Mouse (Mus musculus): ENCODE measurements at regions not wholly inside any gene's neighbourhood (a gene's known extent, or its start where the extent isn't known, plus 50 kb on each side); places are given as distances from the start of the nearest gene placed in this dataset.

DNA sequence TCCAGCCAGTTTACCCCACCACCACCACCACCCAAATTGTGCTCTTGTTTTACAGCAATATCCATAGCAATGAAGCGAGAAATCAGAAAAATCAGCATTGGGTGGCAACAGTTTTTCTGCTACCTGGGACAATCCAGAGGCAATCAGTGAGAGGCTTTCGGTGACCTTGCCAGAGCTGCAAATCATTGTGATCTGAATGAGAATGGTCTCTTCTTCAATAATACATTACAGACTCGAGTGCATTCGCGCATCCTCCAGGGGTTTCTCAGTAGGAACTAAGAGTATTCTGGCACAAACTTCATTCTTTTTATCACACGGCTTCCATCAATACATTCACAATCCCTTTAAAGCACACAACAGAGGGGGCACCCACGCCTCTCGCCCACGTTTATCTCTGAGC, 91.2 kb downstream of the Srek1 start:
- DNase-seq (ENCODE audit: low spot score), result no peak

DNA sequence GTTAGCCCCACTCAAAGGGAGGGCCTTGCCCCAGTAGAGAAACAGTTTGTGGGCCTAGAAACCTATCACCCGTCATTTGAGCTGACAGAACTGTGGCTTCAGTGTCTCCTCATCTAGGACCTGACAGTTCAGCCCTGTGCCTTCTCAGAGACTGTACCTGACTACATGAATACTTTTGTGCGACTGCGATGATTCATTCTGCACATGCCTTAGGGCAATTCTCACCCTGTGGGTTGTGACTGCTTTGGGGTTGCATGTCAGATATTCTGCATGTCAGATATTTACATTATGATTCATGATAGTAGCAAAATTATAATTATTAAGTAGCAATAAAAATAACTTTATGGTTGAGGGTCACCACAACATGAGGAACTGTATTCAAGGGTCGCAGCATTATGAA, 93.7 kb downstream of the Srek1 start:
- no peak for DNase-seq (ENCODE audit: low spot score)

DNA sequence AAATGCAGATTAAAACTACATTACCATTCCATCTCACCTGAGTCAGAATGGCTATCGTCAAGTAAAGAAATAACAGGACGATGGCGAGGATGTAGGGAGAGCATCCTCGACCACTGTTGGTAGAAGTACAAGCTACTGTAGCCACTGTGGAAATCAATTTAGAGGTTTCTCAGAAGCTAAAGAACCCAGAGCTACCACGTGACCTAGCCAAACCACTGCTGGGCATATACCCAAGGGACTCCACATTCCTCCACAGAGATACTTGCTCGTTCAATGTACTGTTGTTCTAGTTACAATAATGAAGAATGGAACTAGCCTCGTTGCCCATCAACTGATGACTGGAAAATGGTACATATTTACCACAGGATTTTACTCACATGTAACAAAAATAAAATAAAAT, 94.4 kb downstream of the Srek1 start:
- no peak for DNase-seq (ENCODE audit: low spot score)

DNA sequence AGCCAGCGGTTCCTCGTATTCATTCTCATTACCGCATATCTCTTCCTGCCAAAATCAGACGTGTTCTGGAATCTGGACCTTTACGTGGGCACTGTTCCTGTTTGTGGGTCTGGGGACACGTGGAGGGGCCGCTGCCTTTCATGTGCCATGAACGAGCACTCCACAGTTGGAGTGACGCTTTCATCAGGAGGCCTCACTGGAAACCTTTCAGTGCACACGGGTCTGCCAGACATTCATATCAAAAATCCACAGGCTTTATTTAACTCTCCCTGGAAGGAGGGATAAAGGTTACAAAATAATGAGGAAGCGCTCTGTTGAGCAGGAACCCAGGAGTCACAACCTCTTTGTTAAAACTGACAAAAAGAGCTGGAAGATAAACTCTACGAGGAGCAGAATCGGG, 97.6 kb downstream of the Srek1 start:
- no peak for DNase-seq (ENCODE audit: low spot score)

DNA sequence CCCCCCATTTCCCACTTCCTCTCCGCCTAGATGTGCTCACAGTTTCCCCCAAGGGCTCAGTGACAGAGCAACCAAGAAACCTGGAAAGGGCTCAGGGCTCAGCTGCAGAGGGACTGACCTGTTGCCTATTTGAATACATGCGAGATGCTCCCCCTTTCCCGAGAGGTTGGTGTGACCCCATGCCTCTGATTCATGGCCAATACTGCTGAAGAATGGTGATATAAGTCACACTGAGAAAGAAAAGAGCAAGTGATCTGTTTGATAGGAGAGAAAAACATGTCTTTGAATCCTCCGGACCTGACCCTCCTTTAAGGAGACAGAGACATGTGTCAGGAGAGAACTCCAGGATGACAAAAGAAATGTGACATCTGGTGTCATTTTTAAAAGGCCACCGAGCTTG, 98.2 kb downstream of the Srek1 start:
- no peak for DNase-seq (ENCODE audit: low spot score)

DNA sequence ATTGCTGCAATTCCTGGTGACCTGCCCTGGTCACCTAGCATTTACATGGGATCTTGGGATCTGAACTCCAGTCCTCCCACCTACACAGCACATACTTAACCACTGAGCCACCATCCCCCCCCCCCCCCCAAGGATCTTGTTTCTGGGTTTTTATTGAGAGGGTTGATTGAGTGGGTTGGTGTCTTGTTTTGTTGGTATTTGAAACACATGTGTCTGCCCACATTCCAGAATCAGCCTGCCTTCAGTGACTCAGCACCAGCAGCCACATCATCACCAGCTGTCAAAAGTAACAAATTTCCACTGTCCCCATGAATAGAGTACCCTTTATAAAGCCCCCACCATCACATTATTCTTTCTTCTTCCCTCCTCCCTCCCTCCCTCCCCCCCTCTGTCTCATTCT, 103.8 kb downstream of the Srek1 start:
- no peak for DNase-seq (ENCODE audit: low spot score)

DNA sequence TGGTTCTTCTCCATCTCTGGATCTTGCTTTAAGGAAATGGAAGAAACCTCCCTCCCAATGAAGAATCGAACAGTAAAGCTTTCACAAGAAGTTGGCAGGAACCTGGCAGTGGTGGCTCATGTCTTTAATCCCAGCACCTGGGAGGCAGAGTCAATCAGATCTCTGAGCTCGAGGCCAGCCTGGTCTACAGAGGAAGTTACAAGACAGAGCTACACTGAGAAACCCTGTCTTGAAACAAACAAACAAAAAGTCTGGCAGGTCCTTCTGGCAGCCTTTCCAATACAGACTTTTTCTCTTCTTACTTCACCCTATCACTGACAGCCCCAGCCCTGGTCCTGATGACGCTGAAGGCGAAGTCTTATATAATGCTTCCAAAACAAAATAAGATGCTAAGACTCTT, 104.6 kb downstream of the Srek1 start:
- DNase-seq (ENCODE audit: low spot score), result no peak

DNA sequence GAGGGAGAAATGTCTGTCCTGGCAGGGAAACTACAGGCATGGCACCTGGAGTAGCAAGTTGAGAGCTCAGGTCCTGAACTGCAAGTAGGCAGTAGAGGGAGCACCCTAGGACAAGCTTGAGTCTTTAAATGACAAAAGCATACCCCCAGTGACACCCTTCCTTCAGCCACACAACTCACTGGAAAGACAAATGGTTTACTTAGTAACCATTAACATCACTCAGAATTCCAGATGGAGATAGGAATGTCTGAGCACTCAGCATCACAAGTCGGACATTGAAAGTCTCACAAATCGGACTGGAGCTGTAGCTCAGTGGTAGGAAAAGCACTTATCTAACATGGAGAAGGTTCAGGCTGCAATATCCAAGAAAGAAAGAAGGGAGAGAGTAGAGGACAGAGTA, 106.7 kb downstream of the Srek1 start:
- no peak for DNase-seq (ENCODE audit: low spot score)

DNA sequence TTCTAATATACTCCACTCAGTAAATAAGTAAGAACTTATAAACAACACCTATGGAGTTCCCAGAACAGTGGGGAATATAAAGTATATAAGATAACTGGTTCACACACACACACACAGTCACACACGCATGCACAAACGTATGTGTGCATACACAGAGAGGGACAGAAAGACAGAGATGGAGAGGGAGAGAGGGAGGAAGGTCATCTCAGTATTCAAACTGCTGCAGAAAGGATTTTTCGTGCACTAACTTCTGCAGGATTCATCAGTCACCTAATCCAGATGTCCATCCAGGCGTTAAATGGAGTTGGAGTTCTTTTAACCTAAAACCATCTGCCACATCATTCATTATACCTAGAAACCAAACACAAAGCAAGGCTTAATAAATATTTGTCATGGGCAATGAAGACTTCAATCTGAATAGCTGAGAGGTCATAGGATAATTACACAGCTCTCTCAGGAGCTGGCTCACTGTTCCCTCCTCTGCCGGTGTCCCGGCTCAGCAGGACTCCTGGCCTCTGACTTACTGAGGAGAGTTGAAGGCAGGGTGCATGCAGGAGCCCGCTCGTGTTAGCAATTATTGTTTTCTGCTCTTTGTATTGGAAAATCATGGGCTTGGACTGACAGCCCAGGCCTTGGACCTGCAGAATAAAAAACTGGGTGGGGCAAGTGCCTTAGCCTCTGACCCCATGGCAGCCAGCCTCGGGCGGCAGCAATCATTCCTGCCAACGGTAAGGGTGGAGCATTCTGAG, 114.0 kb downstream of the Srek1 start:
- no peak for DNase-seq (ENCODE audit: low spot score)

DNA sequence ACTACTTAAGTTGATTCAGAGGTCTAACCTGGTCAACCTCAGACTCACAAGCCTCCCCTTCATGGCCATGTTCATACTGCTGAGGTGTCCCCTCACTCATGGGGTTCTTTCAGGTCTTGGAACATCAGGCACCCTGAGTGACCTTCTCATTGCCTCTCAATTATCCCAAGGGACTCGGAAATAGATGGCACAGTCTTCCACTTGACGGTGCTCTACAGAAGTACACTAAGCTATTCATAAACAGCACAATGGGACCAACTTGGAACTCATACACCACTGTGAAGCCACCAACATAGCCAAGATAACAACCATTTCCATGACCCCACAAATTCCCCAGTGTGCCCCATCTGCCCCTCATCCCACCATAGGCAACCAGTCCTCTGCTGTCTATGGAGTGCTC, 118.4 kb downstream of the Srek1 start:
- no peak for DNase-seq (ENCODE audit: low spot score)

DNA sequence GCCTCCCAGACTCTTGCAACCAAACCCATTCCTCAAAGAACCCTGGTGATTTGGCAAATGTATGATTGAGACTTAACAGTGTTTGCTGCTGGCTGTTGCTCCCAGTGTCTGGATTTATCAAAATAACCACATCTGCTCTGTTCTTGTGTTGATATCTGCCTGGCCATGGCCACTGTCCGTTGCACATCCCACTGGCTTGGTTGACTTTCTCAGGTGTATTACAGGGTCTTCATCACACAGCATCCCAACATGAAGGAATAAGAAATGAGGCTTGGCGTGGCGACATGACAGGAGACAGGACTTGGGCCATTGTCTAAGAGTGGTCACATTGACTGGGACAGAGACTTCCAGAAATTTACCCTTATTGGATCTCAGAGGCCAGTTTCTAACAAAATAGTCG, 121.2 kb downstream of the Srek1 start:
- DNase-seq (ENCODE audit: low spot score), result no peak

DNA sequence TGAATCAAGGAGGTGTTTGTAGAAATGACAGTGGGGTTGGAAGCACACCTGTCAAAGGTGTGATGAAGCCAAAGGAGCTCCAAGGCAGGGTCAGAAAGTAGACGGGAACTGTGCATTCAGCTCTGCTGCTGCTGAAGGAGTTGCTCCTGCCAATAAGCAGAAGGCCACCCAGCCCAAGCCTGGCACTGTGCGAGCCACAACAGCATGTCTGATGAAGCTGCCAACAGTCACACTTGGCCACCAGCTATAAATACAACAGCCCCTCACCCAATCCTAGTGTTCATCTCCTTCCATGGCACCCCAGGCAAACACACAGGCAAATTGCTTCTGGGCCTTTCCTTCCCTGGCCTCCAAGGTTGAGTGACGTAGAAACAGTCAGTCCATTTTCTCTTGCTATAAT, 125.0 kb downstream of the Srek1 start:
- DNase-seq (ENCODE audit: low spot score), result no peak

DNA sequence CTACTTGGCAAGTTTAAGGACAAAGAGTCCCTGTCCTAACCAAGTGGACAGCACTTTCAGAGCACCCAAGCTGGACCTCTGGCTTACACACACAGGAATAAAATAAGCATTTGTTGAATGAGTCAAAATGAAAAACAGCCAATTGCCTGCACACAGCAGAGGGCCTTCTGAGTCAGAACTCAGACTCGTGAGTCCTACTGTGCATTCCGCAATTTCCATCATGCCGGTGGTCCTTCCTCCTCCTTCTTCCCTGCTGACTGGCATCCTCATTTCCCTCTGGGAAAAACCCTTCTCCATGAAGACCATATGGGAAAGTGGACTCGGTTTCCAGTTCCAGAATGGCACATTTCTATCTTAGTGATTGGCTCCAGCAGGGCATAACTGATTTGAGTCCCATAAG, 126.4 kb downstream of the Srek1 start:
- no peak for DNase-seq (ENCODE audit: low spot score)

DNA sequence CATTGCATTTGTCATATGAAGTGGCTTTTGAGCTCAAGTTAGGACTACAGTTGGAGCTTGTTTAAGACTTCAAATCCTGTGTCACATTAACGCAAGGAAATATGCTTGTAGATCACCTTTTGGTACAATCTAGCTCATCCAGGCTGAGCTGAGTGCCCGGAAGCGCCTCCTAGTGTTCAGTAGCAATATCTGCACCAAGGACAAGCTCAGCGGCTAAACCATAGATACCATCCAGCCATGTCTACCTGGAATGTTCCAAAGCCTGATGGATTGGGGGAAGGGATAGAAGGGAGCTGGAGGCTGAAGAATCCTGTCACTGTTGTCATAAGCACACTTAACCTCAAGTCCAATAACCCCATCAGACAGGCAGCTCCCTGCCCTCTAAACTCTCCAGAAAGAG, 128.4 kb downstream of the Srek1 start:
- DNase-seq (ENCODE audit: low spot score), result no peak

DNA sequence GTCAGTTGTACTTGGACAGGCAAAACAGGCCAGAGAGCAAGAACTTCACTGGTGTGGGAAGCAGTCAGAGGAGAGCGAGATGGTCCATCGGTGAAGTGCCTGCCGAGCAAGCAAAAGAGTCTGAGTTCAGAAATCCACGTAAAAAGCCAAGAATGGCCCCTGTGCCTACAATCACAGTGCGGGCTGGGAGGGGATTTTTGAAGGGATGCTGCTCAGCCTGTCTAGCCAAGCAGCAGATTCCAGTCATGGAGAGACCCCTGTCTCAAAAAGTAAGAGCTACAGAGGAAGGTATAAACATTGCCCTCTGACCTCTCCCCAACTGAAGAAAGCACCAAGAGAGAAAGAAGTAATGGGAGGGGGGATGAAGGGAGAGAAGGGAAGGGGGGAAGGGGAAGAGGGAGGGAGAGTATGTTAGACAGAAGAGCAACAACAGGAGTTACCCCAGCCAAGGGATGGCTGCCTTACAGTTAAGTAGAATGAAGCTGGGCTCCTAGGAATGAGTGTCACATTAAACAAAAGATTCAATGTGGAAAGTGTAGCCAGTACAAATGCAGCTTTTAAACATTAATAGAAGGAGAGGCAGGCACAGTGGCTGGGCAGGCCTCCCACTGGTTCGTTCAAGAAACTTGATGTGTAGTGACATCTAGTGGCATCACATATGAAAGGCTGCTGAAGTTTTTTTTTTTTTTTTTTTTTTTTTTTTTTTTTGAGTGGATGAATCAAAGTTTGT, 130.2 kb downstream of the Srek1 start:
- peak; percentile 63 for DNase-seq (ENCODE audit: low spot score)

DNA sequence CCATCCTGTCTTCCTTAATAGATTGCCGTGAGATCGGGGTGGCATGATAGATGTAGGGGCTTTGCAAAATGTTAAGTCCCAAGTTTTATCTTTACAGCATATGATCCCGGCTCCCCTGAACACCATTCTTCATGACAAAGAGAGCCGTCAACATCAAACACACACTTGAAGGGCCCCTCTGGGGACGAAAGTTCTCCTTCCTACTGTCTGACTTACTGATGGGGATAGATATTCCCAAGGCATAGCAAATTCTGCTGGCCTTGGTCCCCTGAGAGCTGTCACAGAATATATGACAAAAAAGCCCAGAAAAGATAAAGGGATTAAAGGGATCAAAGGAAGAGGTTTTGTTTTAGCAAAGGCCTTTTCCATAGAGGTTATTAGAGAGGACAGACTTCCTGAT, 130.9 kb downstream of the Srek1 start:
- DNase-seq (ENCODE audit: low spot score), result no peak

DNA sequence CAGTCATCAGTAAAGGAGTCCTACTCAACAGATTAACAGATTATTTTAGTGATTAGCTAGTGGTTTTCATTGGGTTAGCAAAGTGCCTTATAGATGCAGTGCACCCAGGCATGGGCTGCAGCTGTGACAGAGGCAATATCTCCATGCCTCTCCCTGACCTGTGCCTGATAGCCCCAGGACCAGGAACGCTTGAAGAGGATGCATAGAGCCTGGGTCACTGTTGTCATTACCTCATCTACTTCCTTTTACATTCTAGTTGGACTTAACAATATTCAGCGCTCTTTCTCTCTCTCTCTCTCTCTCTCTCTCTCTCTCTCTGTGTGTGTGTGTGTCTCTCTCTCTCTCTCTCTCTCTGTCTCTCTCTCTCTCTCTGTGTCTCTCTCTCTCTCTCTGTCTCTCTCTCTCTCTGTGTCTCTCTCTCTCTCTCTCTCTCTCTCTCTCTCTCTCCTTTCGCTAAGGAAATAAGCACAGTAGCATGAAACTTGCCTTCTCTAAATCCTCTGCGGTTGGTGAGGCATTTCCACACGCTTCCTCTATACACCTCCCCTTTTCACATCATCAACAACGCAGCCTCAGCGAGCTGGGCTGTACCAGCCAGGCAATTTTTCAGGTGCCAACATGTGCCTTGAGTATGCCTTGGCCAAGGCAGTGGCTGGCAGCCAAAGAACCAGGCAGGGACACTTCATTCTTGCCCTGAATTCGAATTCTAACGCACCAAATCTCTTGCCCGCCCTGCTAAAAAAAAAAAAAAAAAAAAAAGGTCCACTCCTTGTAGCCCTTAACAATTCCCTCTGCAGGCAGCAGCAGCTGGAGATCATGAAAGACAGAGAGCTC, 131.6 kb downstream of the Srek1 start:
- no peak for DNase-seq (ENCODE audit: low spot score)

DNA sequence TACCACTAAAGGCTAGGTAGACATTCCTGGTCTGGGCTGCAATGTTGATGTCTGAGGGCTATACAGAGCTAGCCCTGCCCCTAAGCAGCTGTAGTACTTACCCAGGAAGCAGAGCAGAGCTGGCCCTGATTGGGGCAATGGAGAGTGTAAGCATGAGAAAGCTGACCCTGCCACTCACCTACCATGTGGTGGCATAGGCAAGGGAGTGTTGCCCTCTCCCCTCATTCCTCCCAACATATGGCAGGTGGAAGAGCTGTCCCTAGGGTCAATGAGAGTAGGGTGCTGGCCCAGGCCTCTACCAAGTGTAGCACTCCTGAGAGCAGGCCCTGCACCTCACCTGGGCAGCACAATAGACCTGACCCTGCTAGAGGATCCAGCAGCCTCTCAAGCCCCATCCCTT, 136.4 kb downstream of the Srek1 start:
- DNase-seq (ENCODE audit: low spot score), result no peak

DNA sequence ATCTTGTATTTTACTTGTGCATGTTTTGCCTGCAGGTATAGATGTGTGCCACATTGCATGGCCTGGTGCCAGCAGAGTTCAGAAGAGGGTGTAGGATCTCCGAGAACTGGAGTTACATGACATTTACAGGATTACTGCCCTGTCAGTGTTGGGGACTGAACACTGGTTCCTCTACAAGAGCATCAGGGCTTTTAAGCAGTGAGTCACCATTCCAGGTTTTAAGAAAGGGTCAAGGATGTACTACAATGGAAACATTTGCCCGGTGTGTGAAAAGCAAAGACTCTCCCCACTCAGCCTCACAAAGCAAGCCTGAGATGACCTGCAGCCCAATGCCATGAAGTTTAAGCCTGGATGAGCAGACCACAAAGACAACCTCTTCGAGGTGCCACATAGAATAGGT, 137.0 kb downstream of the Srek1 start:
- no peak for DNase-seq (ENCODE audit: low spot score)

DNA sequence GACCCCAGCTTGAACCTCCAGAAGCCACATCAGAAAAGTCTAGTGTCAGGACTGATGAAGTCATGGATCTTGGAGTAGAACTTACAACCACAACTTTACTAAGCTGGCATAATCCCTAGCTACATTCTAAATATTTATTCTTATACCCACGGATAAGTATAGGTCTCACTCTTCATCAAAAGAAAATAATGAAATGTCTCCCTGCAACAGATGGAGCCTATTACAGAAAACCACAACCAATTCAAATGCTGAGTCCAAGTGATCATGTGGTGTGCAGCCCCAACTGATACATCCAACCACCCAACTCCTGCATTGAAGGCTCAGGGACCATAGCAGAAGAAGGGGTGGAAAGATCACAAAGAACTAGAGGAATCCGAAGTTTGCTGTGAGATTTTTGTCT, 137.8 kb downstream of the Srek1 start:
- no peak for DNase-seq (ENCODE audit: low spot score)

DNA sequence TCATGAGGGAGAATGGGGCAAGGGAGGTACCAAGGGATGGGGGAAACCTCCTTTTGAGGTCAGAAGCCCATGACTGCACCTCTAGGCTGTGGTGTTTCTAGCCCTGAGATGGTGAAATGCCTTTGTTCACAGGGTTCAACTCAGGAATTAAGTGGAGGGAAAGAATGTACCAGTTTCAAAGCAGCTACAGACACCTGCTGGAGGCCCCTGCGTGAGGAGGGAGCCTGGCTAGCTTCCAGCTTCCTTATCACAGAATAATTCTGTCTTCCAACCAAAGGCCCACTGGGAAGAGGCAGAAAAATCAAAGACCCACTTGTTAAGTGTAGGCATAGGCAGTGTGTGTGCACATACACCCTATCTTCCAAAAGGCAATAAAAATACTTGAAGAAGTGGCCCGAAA, 150.6 kb downstream of the Srek1 start:
- DNase-seq (ENCODE audit: low spot score), result no peak

DNA sequence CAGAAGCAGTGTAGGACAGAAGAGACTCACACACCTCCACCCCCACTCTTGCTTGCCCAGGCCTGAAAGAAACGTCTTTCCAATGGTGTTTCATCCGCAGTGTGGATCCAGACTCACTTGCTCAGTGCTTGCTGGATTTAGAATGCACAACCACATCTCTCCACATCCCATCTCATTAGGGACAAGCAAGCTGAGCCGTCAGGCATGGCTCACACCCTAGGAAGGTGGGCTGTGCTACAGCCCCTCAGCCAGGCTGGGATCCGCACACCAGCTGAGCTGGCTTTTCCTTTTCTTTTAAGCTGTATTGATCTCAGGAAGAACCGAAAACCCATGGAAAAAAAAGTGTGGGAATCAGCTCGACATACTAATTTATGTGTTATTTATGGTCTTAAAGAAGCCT, 151.1 kb downstream of the Srek1 start:
- DNase-seq (ENCODE audit: low spot score), result no peak

DNA sequence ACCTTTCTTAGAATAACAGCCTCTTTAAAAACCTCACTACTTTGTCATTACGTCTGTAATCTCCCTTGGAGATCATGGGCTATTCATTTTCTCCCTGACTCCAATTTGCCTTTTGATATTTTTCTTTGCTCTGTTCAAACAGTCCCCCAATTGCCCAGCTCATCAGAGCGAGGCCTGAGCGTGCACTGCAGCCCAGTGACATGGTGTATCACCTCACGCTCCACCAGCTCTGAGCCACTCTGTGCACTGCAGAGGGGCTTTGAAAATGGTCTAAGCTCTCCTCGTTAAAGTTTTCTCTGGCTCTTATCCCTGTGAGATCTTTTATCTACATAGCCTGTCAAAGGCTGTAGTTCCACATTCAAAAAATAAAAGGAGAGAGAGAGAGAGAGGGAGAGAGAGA, 152.1 kb downstream of the Srek1 start:
- DNase-seq (ENCODE audit: low spot score), result no peak
